Mouse (Mus musculus): ENCODE measurements at regions not wholly inside any gene's neighbourhood (a gene's known extent, or its start where the extent isn't known, plus 50 kb on each side); places are given as distances from the start of the nearest gene placed in this dataset.

DNA sequence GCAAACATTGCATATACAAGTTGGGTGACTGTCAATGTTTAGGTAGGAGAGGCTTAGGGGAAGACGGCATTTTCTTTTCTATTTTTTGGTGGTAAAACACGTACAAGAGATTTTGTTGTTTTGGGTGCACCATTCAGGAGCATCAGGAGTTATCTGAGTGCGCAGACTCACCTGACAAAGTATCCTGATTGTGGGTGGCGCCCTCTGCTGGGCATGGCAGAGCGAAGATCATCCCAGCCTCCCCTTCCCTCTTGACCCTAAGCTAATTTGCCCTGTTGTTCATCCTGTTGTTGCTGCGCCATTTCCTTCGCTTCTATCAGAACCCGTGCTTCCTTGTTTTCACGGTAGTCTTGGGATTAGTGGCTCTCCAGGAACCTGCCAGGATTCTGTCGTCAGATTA, 217.6 kb upstream of the Cnr1 start:
- TF ChIP-seq CTCF (conservative IDR thresholded peaks at IDR 0.05 in 1 of 2, IDR thresholded peaks at IDR 0.05 in 1 of 2; ENCODE audit: low read depth in 2 of 2, low read length in 2 of 2) (peak; percentile 57 to 79), TCF12 (IDR thresholded peaks at IDR 0.05; ENCODE audit: low read depth, low read length) (no peak), RAD21 (IDR thresholded peaks at IDR 0.05; ENCODE audit: low read depth, low read length) (peak; percentile 74), POLR2A (IDR thresholded peaks at IDR 0.05; ENCODE audit: low read depth, low read length) (no peak), ZC3H11A (IDR thresholded peaks at IDR 0.05; ENCODE audit: low read depth, low read length) (peak; percentile 52), POLR2AphosphoS2 (IDR thresholded peaks at IDR 0.05; ENCODE audit: low read depth, low read length) (no peak), HCFC1 (IDR thresholded peaks at IDR 0.05; ENCODE audit: low read depth, low read length) (no peak), GABPA (IDR thresholded peaks at IDR 0.05; ENCODE audit: insufficient replicate concordance, low read depth, low read length) (no peak), USF2 (conservative IDR thresholded peaks at IDR 0.05; ENCODE audit: low read depth, low read length) (no peak), ETS1 (conservative IDR thresholded peaks at IDR 0.05; ENCODE audit: low read depth, low read length) (no peak), E2F4 (IDR thresholded peaks at IDR 0.05; ENCODE audit: insufficient replicate concordance, low read depth, low read length) (no peak), CHD1 (IDR thresholded peaks at IDR 0.05; ENCODE audit: low read depth, low read length) (no peak)
